Mouse (Mus musculus): ENCODE data around the gene Chdh. TPM values are rescaled to one million over a fixed set of nuclear protein-coding genes. Genes with fewer than 3 reads are reported as not detected.

Gene Chdh
- total and polyA plus RNA-seq, 3 experiments = not detected

- in situ Hi-C loops (cut with MboI; ENCODE audit: low pct_ligation_motif_present, low pct_unique_long_range_greater_than_20kb, low sequenced_read_pairs) (no loop called here), dilution Hi-C loops (cut with MboI; ENCODE audit: extremely low pct_ligation_motif_present, extremely low pct_unique_long_range_greater_than_20kb, low sequenced_read_pairs) (no loop called here)
- peaks cover 0 to 4% of the 10 kb centered on the region in 2 experiments; a peak in 3 of 4 replicates for H3K4me1 ChIP-seq (ENCODE audit: control insufficient read depth in 1 of 2, insufficient read depth in 2 of 2)
- H3K9ac ChIP-seq (ENCODE audit: insufficient read depth, low read depth) = no peak overlapping the region
- DNase-seq (ENCODE audit: extremely low read depth) = no peak
- H3K27me3 ChIP-seq (replicated peaks) = no peaks in the 10 kb centered on the region
- H3K79me2 ChIP-seq (replicated peaks; ENCODE audit: control insufficient read depth, extremely low read depth, insufficient read depth, poor library complexity, severe bottlenecking) = no peaks in the 10 kb centered on the region
- no peak overlapping the region for H3K4me2 ChIP-seq (ENCODE audit: insufficient read depth, low read depth, poor library complexity, severe bottlenecking)
- no peak overlapping the region for H3K4me3 ChIP-seq (replicated peaks in 1 of 3; ENCODE audit: low read depth in 2 of 3, low read length in 2 of 3, poor library complexity in 1 of 3)
- no peak overlapping the region for H3K27ac ChIP-seq (ENCODE audit: insufficient read depth, low read depth)
- TF ChIP-seq ETS1 (conservative IDR thresholded peaks at IDR 0.05; ENCODE audit: low read depth, low read length) (no peak), UBTF (IDR thresholded peaks at IDR 0.05; ENCODE audit: low read depth, low read length) (no peak), JUN (IDR thresholded peaks at IDR 0.05; ENCODE audit: insufficient read depth, low read depth, low read length) (no peak), POLR2A (IDR thresholded peaks at IDR 0.05; ENCODE audit: low read depth, low read length) (no peak), NELFE (IDR thresholded peaks at IDR 0.05; ENCODE audit: low read depth, low read length) (no peak), ZNF384 (IDR thresholded peaks at IDR 0.05; ENCODE audit: low read depth, low read length) (no peak), RCOR1 (conservative IDR thresholded peaks at IDR 0.05; ENCODE audit: low read depth, low read length) (no peak), SMC3 (IDR thresholded peaks at IDR 0.05; ENCODE audit: low read depth, low read length) (no peak), MYC (IDR thresholded peaks at IDR 0.05; ENCODE audit: low read depth, low read length) (no peak), TBP (conservative IDR thresholded peaks at IDR 0.05; ENCODE audit: low read depth, low read length) (no peak)
- no peaks in the 10 kb centered on the region for H3K36me3 ChIP-seq (replicated peaks in 1 of 2; ENCODE audit: control insufficient read depth in 1 of 2, insufficient read depth in 1 of 2, low read length in 1 of 2)
- H3K9me3 ChIP-seq (replicated peaks; ENCODE audit: low read length) = no peaks in the 10 kb centered on the region
Observed at GRCm38 (mm10) chr14:30054922-30055321, 46.1 kb downstream of the Chdh start.

GRCm38 (mm10) chr14:30056031-30056766 lies 47.4 kb downstream of the Chdh start:
- Histone ChIP-seq H3K4me3 (replicated peaks in 1 of 3; ENCODE audit: low read depth in 2 of 3, low read length in 2 of 3, poor library complexity in 1 of 3) (no peak overlapping the region), H3K4me1 (ENCODE audit: control insufficient read depth in 1 of 2, insufficient read depth in 2 of 2) (peaks cover 0 to 4% of the 10 kb centered on the region in 2 experiments; a peak in 3 of 4 replicates), H3K9me3 (replicated peaks; ENCODE audit: low read length) (no peaks in the 10 kb centered on the region), H3K36me3 (replicated peaks in 1 of 2; ENCODE audit: control insufficient read depth in 1 of 2, insufficient read depth in 1 of 2, low read length in 1 of 2) (no peaks in the 10 kb centered on the region), H3K4me2 (ENCODE audit: insufficient read depth, low read depth, poor library complexity, severe bottlenecking) (no peak overlapping the region), H3K27ac (ENCODE audit: insufficient read depth, low read depth) (no peak overlapping the region), H3K27me3 (replicated peaks) (no peaks in the 10 kb centered on the region), H3K9ac (ENCODE audit: insufficient read depth, low read depth) (no peak overlapping the region), H3K79me2 (replicated peaks; ENCODE audit: control insufficient read depth, extremely low read depth, insufficient read depth, poor library complexity, severe bottlenecking) (no peaks in the 10 kb centered on the region)
- in situ Hi-C loops (cut with MboI; ENCODE audit: low pct_ligation_motif_present, low pct_unique_long_range_greater_than_20kb, low sequenced_read_pairs) (no loop called here), dilution Hi-C loops (cut with MboI; ENCODE audit: extremely low pct_ligation_motif_present, extremely low pct_unique_long_range_greater_than_20kb, low sequenced_read_pairs) (no loop called here)
- no peak for TF ChIP-seq BHLHE40 (IDR thresholded peaks at IDR 0.05; ENCODE audit: low read depth, low read length)
- no peak for TF ChIP-seq MYC (IDR thresholded peaks at IDR 0.05; ENCODE audit: low read depth, low read length)
- no peak for TF ChIP-seq E2F4 (IDR thresholded peaks at IDR 0.05; ENCODE audit: insufficient replicate concordance, low read depth, low read length)
- no peak for TF ChIP-seq POLR2AphosphoS2 (IDR thresholded peaks at IDR 0.05; ENCODE audit: low read depth, low read length)
- TF ChIP-seq MAZ (IDR thresholded peaks at IDR 0.05; ENCODE audit: low read depth, low read length) = no peak
- TF ChIP-seq JUND (conservative IDR thresholded peaks at IDR 0.05; ENCODE audit: low read depth, low read length) = no peak
- no peak for TF ChIP-seq IRF4 (IDR thresholded peaks at IDR 0.05; ENCODE audit: low read depth, low read length)
- no peak for TF ChIP-seq ZNF384 (IDR thresholded peaks at IDR 0.05; ENCODE audit: low read depth, low read length)
- no peak for TF ChIP-seq PAX5 (IDR thresholded peaks at IDR 0.05; ENCODE audit: low read length)
- TF ChIP-seq ZC3H11A (IDR thresholded peaks at IDR 0.05; ENCODE audit: low read depth, low read length) = no peak
- no peak for DNase-seq (ENCODE audit: extremely low read depth)

All from CH12.LX (cell line).